Mouse (Mus musculus): ENCODE data around the gene Sox10.

Sox10 gene

DNA sequence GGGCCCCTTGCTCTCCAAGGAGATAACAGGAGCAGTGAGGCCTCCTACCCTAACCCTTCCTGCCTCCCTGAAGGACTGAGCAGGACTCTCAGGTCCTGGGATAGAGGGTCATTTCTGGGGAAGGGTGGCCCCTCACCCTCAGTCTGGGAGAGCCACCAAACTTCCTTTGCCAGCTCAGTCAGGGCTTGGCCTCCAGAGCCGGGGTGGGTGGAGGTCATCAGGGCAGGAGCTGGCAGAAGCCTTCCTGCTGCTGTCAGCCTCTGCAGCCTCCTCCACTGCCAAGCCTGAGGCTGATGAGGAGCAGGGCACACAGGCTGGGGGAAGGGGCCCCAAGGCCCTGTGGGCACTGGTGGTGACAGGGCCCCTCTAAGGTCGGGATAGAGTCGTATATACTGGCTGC, 9.5 kb downstream of the Sox10 start:
- no peak for DNase-seq (ENCODE audit: low read depth, low spot score)

DNA sequence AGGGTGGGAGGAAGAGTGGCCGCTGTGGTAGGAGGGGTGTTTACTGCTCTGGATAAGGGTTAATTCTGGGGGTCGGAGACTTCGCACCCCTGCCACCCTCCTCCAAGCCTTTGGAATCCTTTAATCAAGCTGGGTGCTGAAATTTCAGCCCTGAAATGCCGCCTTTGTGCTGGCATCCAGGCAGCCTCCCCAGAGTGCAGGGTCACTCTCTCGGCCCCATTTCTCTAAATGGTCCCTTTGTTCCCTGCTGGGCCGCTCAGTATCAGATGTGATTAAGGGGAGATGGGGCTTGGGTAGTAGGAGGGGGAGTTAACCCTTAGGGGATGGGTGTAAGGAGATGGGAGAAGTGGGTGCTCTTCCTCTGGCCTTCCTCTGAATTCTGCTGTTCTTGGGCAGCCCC, 12.3 kb downstream of the Sox10 start:
- peak; percentile 73 for DNase-seq (ENCODE audit: low read depth, low spot score)

DNA sequence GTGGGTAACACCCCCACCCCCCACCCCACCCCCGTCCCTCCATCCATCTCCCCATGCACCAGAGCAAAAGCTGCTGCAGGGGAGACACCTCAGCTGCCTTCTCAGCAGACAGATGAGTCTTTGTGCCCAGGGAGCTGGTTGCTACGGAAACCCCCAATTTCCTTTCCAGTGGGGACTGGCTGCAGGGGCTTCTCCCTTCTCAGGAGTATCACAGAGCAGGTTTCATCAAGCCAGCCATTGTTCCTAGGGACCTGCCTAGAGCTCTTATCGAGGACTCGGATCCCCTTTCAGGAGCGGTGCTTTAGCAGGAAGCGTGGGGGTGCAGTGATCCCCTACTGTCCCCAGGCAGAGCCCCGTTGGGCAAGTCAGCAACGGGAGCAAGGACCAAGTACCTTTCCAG, 13.2 kb downstream of the Sox10 start:
- DNase-seq (ENCODE audit: low read depth, low spot score), result peak; percentile 37

DNA sequence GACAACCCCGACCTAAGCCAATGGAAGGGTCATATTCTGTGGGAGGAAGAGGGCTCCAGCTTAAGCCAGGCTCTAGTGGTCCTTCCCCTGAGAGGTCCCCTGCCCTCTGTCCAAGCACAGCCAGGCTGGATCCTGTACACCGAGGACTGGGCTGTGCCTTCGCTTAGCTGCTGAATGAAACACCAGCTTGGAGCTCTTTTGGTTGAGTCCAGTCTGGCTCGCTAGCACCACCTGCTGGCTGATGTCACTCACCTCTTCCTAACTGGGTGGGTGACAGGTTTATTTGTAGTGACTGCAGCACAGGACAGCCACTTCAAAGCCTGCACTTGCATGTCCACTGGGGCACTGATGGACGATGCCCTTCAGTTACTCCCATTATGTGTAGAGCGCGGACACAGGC, 16.5 kb downstream of the Sox10 start:
- peak; percentile 90 for DNase-seq (ENCODE audit: low read depth, low spot score)

DNA sequence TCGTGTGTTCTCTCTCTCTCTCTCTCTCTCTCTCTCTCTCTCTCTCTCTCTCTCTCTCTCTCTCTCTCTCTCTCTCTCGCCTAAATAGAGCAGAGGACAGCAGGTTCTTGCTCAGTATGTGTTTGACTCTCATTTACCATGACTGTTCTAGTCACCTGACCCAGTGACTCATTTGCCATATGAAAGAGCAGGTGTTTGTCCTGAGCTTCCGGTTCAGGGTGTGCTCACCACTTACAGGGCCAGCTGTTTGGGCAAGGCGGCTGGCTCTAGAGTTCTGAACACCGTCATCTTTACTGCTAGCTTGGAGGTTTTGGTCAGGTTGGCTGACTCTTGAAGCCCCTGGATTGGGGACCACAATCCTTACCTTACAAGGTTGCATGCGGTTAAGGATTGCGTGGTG, 19.5 kb downstream of the Sox10 start:
- no peak for DNase-seq (ENCODE audit: low read depth, low spot score)

DNA sequence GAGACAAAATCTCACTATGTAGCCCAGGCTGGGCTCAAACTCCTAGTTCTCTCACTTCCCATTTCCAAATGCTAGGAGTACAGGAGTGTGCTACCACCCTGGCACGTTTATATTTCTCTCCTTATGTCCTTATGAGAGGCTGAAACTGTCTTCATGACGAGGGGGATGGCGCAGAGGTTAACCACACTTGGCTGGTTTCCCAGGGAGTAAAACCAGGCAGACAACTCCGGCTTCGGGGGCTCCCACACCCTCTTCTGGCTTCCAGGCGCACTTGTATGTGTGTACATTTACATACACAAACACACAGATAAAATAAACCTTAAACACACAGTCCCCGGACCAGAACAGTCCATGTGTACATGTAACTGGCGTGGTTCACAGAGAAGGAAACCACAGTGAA, 21.0 kb downstream of the Sox10 start:
- DNase-seq (ENCODE audit: low read depth, low spot score), result no peak

DNA sequence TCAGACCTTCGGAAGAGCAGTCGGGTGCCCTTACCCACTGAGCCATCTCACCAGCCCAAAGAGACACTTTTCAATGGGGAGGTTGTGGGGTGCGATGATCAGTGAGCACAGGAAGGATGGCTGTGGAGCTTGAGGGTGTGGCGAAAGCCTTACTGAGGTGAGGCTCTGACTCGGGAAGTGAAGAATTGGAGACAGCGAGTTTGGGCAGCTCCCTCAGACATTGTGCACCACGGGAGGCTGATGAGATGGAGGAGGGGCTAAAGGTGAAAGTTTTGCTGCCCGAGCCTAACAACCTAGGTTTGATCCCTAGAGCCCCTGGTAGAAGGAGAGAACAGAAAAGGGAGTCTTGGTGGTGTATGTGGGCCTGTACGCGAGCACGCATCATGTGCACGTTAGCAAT, 21.7 kb downstream of the Sox10 start:
- DNase-seq (ENCODE audit: low read depth, low spot score), result no peak

DNA sequence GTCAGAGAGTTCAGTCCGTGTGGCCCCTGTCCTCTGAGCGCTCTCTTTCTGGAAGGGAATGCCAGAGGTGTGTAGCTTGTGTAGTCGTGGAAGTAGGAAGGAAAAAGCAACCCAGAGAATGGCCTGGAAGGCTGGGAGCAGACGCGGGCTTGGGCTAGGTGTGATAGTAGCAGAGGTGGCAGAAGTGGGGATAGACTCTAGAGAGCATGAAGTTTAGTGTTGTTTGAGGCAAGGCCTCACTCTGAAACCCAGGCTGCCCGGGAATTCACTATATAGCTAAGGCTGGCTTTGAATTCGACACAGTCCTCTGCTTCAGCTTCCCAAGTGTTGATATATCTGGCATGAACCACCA, 23.5 kb downstream of the Sox10 start:
- DNase-seq (ENCODE audit: low read depth, low spot score), result no peak

DNA sequence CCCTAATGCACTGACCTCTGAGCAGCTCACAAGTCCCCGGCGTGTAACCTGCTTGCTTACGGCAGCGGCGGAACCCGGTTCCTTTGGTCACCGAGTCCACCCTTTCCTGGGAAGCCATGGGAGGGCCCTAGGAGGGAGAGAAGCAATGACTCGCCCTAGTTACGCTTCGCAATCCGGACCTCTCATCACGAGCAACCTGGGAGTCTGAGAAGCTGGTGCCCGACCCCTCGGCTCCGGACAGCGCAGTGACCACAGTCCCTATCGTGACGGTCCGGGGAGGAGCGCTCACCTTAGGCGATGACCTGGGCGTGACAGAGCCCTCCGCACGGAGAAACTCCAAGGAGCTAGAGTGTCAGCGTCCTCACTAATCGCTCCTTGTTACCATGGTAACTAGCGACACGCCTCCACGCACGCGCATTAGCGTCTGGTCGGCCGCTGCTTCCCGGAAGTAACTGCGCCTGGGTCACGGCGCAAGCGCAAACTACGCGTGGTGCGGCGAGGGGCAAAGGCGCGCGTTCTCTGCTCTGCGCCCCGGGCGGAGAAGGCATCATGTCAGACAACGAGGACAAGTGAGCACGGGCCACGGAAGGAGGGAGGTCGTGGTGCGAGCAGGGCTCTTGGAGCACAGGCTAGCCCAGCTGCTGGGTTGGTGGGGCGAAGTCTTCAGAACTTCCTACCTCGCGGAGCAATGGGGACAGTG, 24.0 kb downstream of the Sox10 start, which contains the start of the genes Polr2f and 1700088E04Rik:
Gene Polr2f (plus strand): TSS at position 144 of the 700 bp plus-strand sequence.
Gene 1700088E04Rik (minus strand): TSS at position 388 of the 700 bp plus-strand sequence.
- peak; percentile 97 for DNase-seq (ENCODE audit: low read depth, low spot score)

DNA sequence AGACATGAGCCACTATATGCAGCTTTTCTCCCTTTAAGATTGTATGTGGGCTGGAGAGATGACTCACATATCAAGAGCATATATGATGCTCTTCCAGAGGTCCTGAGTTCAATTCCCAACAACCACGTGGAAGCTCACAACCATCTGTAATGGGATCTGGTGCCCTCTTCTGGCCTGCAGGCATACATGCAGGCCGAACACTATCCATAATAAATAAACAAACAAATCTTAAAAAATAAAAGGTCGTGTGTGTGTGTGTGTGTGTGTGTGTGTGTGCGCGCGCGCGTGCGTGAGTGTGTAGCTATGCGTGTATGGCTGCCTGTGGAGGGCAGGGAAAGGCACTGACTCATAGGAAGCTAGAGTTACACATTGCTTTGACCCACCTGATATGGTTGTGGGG, 25.4 kb downstream of the Sox10 start:
- no peak for DNase-seq (ENCODE audit: low read depth, low spot score)

DNA sequence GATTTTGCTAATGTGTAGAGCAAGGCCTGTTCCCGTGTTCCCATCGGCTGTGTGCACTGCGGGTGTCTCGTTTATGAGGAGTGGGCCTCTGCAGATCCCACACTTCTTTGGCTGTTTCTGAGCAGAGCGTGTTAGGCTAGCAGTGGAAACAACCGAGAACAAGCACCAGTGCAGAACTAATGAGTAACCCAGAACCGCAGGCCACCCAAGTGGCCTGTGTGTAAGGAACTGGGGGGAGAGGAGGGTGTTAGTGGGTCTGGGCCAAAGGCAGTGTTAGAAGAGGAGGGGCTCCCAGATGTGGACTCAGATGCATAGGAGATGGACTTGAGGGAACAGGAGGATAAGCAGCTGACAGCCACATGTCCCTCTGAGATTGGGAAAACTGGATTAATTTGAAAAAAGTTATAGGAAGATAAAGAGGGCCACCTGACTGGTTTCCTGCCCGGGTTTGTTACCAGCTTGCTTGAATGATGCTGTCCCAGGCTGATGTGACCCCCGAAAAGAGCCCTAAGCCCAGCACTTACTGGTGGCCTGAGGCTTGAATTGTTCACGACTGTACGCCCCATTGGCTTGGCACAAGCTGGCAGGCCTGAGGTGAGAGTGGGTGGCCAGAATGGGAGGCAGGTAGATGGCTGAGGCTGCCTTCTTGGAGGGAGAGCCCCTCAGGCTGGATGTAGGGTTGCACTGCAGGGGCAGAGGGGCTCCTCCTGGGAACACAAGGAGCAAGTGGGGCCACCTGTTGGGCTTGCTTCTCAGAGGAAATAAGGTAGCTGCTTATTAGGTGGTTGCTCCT, 29.1 kb downstream of the Sox10 start:
- no peak for DNase-seq (ENCODE audit: low read depth, low spot score)

DNA sequence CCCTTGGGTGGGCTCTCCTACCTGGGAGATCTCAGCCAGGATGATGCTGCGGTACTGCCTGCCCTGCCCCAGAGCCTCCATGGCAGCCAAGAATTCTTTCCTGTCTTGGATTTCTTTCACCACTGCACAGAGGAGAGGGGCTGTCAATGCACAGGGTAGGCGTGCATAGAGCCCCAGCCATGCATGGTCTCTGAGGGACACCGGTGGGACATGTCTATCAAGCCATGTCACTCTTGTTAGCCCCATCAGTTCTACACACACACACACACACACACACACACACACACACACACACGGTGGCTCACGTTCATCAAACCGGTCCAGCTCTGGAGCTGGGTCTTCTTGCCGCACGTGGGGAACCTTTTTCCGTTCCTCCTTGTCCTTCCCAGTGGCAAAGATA, 29.7 kb downstream of the Sox10 start:
- no peak for DNase-seq (ENCODE audit: low read depth, low spot score)

DNA sequence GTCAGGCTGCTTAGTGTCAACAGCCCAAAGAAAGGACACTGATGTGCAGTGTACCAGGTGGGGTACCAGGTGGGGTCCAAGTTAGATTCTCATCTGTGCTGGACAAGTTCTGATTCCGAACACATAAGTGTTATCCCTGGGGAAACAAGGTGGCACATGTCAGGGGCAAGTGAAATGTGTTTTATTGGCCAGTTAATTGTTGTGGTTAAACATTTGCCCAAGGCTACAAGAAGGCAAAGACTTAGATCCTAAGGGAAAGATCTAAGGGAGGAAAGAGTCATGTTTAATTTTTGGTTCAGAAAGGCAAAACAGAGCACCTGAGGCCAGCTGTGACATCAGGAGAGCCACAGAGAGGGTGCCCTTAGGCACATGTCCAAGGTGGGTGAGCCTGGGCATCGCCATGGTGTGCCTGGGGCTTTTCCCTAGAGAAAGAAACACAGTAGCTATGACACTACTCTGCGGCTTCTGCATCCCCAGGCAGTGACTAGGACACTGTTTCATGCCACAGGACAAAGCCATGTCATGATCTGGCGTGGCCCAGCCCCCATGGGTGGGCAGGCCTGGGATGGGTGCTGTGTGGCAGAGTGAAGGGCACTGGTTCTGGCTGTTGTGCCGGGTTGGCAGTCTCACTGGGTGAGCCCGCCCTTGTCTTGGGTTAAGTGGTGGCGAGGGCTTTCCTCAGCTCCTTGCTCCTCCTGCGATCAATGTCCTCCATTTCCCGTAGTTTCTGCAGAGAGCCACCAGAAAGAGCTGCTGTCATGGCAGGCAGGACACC, 30.4 kb downstream of the Sox10 start:
- DNase-seq (ENCODE audit: low read depth, low spot score), result no peak

DNA sequence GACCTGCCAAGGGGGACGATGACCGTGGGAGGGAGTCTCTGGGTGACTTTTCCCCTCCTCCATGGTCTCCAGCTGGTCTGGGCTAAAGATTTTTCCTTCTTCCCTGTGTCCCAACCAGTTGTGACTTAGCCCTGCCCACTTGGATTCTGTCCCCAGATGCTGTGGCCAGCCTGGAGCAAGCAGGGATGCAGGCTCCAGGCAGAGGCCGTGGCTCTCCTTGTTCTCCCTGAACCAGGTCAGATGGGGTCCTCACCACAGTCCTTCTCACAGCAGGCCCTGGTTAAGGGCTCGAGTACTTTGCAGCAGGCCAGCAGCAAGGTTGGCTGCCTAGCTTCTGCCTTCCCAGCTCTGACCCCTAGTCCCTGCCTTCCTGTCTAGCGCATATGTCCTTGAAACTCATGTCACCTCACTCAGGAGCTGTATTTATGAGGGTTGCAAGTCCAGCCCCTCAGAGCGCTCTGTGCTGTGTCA, 31.8 kb downstream of the Sox10 start:
- no peak for DNase-seq (ENCODE audit: low read depth, low spot score)

DNA sequence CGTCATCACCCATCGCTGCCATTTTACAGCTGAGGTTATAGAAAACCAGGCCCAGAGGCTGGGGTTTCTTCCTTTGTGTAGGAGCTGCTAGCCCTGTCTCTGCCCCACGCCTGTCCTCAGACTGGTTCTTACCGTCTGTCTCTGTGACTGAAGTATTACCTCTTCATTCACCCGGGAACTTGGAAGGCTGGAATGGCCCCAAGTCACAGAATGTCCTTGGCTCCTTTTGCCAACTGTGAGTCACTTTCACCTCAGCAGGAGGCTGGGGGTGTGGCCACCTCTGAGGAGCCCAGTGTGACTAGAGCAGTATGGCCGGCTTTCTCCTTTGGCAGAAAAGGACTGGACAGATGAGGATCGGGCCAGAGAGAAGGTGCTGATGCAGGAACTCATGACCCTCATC, 33.6 kb downstream of the Sox10 start:
- DNase-seq (ENCODE audit: low read depth, low spot score), result peak; percentile 88

DNA sequence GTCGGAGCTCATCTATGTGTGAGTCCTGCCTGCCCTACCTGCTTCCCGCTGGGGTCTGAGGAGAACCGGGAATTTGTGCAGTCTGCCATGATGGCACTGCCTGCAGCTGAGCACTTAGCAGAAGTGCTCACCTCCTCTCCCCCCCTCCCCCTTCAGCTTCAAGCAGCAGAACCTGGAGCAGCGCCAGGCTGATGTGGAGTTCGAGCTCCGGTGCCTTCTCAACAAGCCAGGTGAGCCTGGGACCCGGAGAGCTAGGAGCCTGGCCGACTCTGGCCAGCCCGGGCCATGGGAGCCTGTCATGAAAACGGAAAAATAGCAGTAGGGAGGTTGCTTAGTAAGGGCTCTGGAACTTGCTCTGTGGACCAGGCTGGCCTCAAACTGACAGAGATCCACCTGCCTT, 34.3 kb downstream of the Sox10 start:
- DNase-seq (ENCODE audit: low read depth, low spot score), result no peak

DNA sequence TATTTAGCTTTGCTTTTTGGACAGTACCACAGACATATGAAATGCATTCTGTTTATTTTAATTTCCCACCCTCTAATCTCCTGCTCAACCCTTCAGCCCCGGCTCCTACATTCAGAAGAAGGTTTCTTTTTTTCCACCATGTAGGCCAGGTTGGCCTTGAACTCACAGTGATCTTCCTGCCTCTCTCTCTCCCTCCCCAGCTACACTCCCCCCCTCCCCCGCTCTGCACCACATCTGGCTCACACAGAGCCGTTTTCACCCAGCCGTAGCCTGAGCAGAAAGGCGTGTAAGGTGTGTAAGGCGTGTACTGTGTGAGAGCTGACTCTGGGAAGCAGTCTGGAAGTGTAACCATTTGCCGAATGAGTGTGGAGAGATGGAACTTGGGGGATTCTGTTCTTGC, 35.7 kb downstream of the Sox10 start:
- no peak for DNase-seq (ENCODE audit: low read depth, low spot score)

DNA sequence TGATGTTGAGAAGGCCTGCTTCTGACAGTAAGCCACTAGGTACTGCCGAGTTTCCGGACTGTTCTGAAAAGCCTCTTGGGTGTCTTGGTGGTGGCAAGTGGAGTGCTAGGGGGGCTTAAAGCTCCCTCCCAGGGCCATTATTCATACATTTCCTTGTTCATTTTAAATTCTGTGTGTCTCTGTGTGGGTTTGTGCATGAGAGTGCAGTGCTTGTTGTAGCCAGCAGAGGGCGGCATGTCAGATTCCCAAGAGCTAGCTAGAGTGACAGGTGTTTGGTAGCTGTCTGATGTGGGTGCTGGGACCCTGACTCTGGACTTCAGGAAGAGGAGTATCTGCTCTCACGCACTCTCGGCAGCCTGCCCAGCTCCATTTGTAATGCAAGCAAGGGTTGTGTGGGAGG, 36.8 kb downstream of the Sox10 start:
- no peak for DNase-seq (ENCODE audit: low read depth, low spot score)

DNA sequence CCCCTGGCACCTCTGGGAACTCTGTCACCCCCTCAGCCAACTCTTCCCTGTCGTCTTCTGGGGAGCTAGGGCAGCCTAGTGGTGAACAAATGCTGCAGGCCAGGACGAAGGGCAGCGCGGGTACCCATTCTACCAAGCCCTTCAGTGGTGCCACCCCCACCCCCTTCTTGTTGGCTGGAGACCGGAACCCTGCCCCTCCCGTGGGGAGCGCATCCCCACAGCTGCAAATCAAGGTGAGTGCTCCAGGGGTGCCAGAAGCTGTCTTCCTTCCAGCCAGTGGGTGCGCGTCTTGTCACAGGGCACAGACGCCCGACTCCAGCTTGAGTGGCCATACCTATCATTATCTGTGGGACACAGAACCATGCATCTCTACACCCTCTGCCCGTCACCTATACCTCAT, 37.9 kb downstream of the Sox10 start:
- no peak for DNase-seq (ENCODE audit: low read depth, low spot score)

DNA sequence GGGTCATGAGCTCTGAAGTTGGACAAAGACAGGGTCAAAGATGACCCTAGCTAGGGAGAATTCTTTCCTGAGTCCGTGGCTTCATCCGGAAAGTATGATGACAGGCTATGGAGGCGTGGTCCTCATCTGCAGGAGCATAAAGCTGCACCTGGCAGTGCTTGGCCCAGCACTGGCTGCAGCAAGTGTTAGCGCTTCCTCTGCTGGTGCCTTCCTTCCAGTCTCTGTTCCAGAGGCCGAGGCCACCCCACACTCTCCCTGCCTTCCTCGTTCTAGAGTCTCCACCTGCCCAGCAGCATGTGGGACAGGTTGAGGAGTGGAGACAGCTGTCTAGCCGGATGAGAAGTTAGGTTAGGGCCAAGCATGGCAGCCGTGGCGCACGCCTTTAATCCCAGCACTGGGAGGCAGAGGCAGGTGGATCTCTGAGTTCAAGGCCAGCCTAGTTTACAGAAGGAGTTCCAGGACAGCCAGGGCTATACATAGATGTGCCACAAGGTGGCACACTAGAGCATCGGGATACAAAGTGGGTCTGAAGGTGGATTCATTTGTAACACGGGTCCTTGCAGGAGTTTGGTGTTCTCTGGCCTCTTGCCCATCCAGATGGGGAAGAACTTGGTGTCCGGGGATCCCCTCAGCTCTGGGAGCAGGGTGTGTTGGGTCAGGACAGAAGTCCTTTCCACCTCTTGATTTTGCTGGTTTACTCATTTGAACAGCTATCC, 38.7 kb downstream of the Sox10 start:
- DNase-seq (ENCODE audit: low read depth, low spot score), result peak; percentile 54

DNA sequence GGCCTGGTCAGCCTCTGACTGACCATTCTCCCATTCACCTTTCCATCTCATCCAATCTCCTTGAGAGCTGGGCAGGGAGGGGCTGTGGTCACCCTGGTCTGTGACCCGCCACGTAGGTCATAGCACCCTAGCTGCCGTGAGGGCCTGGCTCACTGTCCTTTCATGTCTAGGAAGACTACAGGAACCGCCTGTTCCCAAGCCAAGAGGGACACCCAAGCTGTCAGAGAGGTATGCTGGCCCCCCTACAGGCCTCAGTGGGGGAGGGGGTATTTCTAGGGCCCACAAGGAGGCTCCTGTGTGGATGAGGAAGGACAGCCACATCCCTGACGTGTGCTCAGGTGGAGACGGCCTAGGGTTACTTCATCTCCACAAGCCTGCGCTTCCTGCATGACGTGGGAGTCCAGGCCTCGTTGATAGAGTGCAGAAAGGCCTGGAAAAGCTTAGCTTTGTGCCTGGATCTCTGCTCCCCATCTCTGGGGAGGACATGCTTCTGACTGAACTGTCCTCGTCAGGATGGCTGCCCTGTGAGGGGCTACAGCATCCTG, 40.6 kb downstream of the Sox10 start:
- DNase-seq (ENCODE audit: low read depth, low spot score), result no peak

All from brain, adult 2 months (tissue).